Mouse (Mus musculus) midbrain, embryonic 15.5 days (tissue): Measurements from ENCODE around the gene Tmem232. TPM values are rescaled to one million over a fixed set of nuclear protein-coding genes. Genes with fewer than 3 reads are reported as not detected.
A peak's percentile ranks its signal among the peaks of the same experiment; 100 is the strongest.
"Not testable (repeated sequence)": the region's sequence is repeated elsewhere in the genome, so short reads cannot be mapped to it uniquely, and the experiment has no call there.

ENCODE experiments used
- ATAC-seq: fragments of 200-750 bp; cut with Nextera tagmentation; replicated peaks from 2 replicates; pipeline ENCODE4 v1.8.0; 2017; ENCODE audit warnings: moderate TSS enrichment
- H3K27ac ChIP-seq: fragments of 300-500 bp; sonication (generic); 2 replicates; pipeline ENCODE4 v1.5.1; 2015; ENCODE audit warnings: mild to moderate bottlenecking, inconsistent platforms
- H3K27me3 ChIP-seq: fragments of 300-500 bp; sonication (generic); replicated peaks from 2 replicates; pipeline ENCODE4 v1.6.1; 2015; ENCODE audit warnings: inconsistent platforms
- H3K36me3 ChIP-seq: fragments of 300-500 bp; sonication (generic); replicated peaks from 2 replicates; pipeline ENCODE4 v1.6.1; 2015; ENCODE audit warnings: inconsistent platforms
- H3K4me1 ChIP-seq: fragments of 300-500 bp; sonication (generic); 2 replicates; pipeline ENCODE4 v1.6.1; 2015; ENCODE audit warnings: inconsistent platforms
- H3K4me2 ChIP-seq: fragments of 300-500 bp; sonication (generic); 2 replicates; pipeline ENCODE4 v1.6.1; 2015; ENCODE audit warnings: inconsistent platforms, mild to moderate bottlenecking, moderate library complexity
- H3K4me3 ChIP-seq: fragments of 300-500 bp; sonication (generic); 2 replicates; pipeline ENCODE4 v1.5.1; 2015; ENCODE audit warnings: mild to moderate bottlenecking, inconsistent platforms
- H3K9ac ChIP-seq: fragments of 300-500 bp; sonication (generic); 2 replicates; pipeline ENCODE4 v1.6.1; 2015; ENCODE audit warnings: mild to moderate bottlenecking, inconsistent platforms
- H3K9me3 ChIP-seq: fragments of 300-500 bp; sonication (generic); 2 replicates; pipeline ENCODE4 v1.6.1; 2016; ENCODE audit warnings: inconsistent platforms
- WGBS: fragments of 180-500 bp; shearing (Covaris S2); methylation state at CpG from one replicate; pipeline ENCODE4 v1.1.7; 2015; ENCODE audit warnings: mixed read lengths; 5-methylcytosine and 5-hydroxymethylcytosine counted together
- polyA plus RNA-seq: library from polyadenylated mRNA; unstranded; fragments of >200 nt; fragmentation: Nextera tagmentation; extraction: Ambion mirVana; gene quantifications from 2 replicates; pipeline ENCODE4 v1.2.1, GENCODE M21; 2015

The Tmem232 gene
- polyA plus RNA-seq, 1 experiment from 2014 or later, result 0.48 TPM

DNA sequence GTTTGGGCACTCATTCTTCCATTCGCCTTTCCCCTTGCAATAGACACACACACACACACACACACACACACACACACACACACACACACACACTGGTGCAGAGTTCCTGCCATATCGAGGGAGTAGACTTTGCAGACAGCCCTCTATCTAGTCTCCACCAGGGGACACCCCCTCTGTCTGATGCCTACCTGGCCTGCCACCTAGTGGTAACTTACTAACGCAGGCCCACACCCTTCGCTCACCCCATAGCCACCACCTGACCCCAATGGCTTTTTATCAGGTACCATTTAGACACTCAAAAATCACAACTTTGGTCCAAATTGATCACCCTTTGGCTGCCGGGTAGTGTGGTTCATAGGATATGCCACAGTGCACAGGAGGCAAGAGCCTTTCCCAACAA lies 18.7 kb upstream of the Tmem232 start:
- Histone ChIP-seq H3K36me3 (no peaks in the 10 kb centered on the region), H3K4me2 (no peak overlapping the region), H3K9ac (no peak overlapping the region), H3K9me3 (no peaks in the 10 kb centered on the region), H3K4me1 (no peaks in the 10 kb centered on the region), H3K4me3 (no peak overlapping the region), H3K27me3 (no peaks in the 10 kb centered on the region), H3K27ac (no peak overlapping the region)
- WGBS, result 45% methylated on average over 5 of the region's 5 CpGs
- ATAC-seq, result 0 out of 2 replicates have a peak, but pooled peaks have one; percentile 53

DNA sequence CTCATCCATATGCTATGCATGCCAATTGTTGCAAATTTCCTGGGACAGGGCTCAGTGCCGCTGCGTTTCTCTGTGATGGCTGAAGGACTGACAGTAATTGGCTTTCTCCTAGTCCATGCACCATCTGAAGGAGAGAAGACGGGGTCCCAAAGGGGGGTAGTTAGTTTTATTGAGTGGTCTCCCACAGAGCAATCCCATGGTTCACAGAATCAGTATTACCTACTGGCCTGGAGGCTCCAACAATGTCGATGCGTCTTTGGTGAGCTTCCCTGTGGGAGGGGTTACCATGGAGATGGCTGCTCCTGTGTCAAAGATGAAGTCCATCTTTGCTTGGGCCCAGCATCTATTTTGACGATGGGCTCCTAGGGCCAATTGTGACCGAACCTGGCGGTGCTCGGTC lies 18.2 kb upstream of the Tmem232 start:
- H3K4me1 ChIP-seq, result no peaks in the 10 kb centered on the region
- no peak overlapping the region for H3K9ac ChIP-seq
- H3K9me3 ChIP-seq, result no peaks in the 10 kb centered on the region
- no peak overlapping the region for H3K4me2 ChIP-seq
- ATAC-seq, result peak; percentile 48; the same call in 1 of the 2 replicates
- no peak overlapping the region for H3K27ac ChIP-seq
- 52% methylated on average over 9 of the region's 9 CpGs for whole genome bisulfite sequencing
- no peaks in the 10 kb centered on the region for H3K27me3 ChIP-seq
- no peak overlapping the region for H3K4me3 ChIP-seq
- no peaks in the 10 kb centered on the region for H3K36me3 ChIP-seq

DNA sequence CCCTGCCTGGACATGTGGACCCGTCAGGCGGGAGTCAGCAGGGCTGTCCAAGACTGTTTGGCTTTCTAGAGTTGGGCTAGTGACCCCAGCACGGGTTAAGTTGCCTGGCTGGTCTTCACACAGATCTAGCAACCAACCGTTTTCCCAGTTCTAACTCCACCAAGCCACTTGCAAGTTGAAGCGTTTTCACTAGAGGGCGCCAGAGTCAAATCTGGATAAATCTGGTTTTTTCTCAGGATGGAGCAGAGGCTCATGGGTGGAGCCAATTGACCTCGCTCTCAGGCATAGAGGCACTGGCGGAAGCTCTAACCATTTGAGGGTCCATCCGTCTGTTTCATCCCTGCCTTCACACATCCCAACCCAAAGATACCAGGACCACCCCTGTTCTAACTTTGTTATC lies 17.6 kb upstream of the Tmem232 start:
- Histone ChIP-seq H3K4me2 (no peak overlapping the region), H3K27ac (no peak overlapping the region), H3K9ac (no peak overlapping the region), H3K4me1 (no peaks in the 10 kb centered on the region), H3K36me3 (no peaks in the 10 kb centered on the region), H3K4me3 (no peak overlapping the region), H3K27me3 (no peaks in the 10 kb centered on the region), H3K9me3 (no peaks in the 10 kb centered on the region)
- 41% methylated on average over 9 of the region's 9 CpGs for WGBS
- no peak for ATAC-seq

DNA sequence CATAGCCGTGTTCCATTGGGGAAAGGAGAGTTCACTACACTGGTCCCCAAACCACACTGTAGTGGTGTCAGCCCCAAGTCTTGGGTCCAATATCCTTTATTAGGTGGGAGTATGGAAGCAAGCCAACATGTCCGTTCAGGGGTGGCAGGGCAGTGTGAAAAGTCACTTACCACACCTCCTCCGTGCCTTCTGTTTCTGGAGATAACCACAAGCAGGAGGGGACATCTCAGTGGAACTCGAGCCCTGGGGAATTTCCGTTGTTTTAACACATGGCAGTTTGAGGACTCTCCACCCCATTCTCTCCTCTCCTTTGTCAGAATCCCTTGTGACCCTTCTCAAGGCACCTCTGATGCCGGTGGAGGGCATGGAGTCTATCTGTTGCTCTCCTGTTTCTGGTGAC lies 16.6 kb upstream of the Tmem232 start:
- Histone ChIP-seq H3K4me1 (no peaks in the 10 kb centered on the region), H3K27me3 (no peaks in the 10 kb centered on the region), H3K27ac (no peak overlapping the region), H3K4me3 (no peak overlapping the region), H3K9me3 (no peaks in the 10 kb centered on the region), H3K4me2 (no peak overlapping the region), H3K36me3 (no peaks in the 10 kb centered on the region), H3K9ac (no peak overlapping the region)
- no peak for ATAC-seq
- 84% methylated on average over 6 of the region's 6 CpGs for WGBS

DNA sequence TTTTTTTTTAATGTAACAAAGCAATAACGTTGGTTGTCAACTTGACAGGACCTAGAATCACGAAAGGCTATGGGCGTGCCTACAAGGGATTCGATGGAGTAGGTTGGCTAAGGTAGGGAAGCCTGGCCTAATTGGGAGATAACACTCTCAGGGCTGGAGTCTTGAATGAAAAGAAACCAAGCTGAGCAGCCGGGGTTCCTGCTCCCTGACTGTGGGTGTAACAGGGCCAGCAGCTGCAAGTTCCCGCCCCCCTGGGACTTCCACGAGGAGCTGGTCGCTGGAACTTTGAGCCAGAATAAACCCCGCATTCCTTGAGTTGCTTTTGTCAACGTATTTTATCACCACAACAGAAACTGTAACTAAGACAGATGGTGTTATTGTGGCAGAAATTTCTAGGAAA lies 16.2 kb upstream of the Tmem232 start:
- H3K9ac ChIP-seq, result no peak overlapping the region
- H3K4me3 ChIP-seq, result no peak overlapping the region
- H3K4me1 ChIP-seq, result no peaks in the 10 kb centered on the region
- H3K36me3 ChIP-seq, result no peaks in the 10 kb centered on the region
- H3K27me3 ChIP-seq, result no peaks in the 10 kb centered on the region
- 77% methylated on average over 10 of the region's 10 CpGs for WGBS
- H3K4me2 ChIP-seq, result no peak overlapping the region
- no peak overlapping the region for H3K27ac ChIP-seq
- H3K9me3 ChIP-seq, result no peaks in the 10 kb centered on the region
- no peak for ATAC-seq

DNA sequence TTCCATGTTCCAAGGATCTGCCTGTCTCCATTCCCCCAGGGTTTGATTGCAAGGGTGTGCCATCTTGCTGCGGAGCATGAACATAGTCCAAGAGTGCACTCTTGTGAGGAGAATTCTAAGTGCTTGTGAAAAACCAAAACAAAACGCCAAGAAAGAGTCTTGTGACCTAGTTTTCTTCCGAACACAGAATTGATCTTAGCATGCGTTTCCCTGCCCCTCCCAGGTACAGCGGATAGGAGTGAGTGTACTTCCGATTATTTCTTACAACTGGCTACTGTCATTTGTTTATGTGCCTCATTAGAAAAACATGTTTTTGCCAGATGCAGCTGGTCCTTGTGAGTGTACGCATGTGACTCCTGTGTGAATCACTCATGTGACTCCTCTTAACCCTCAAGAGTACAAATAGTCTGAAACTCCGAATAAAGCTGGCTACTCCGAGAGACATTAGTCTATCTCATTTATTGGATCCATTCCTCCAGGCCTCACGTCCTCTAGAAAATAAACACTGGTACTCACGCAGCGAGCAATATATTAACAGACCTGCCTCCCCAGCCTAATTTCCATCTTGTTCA lies 11.9 kb upstream of the Tmem232 start:
- no peak for ATAC-seq
- WGBS, result 87% methylated on average over 12 of the region's 12 CpGs
- no peak overlapping the region for H3K27ac ChIP-seq
- H3K4me1 ChIP-seq, result no peaks in the 10 kb centered on the region
- no peaks in the 10 kb centered on the region for H3K36me3 ChIP-seq
- no peaks in the 10 kb centered on the region for H3K27me3 ChIP-seq
- H3K9me3 ChIP-seq, result no peaks in the 10 kb centered on the region
- no peak overlapping the region for H3K9ac ChIP-seq
- no peak overlapping the region for H3K4me3 ChIP-seq
- no peak overlapping the region for H3K4me2 ChIP-seq

DNA sequence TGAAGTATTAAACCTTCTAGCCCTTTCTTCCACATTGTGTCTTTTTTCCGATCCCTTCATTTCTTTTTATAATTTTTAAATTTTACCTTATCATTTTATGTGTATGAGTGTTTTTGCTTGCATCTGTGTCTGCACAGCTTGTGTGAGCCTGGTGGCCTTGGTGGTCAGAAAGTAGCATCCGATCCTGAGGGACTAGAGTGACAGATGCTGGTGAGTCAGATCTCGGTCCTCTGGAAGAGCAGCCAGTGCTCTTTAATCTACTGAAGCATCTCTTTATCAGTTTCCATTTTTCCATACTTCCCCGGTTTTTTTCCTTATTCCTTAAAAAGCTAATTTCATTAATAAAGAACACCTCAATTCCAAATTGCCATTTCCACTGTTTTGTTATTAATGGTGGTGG lies 9.8 kb upstream of the Tmem232 start:
- no peak overlapping the region for H3K4me2 ChIP-seq
- H3K4me3 ChIP-seq, result no peak overlapping the region
- H3K27ac ChIP-seq, result no peak overlapping the region
- 89% methylated on average over 4 of the region's 4 CpGs for WGBS
- no peaks in the 10 kb centered on the region for H3K9me3 ChIP-seq
- H3K4me1 ChIP-seq, result no peaks in the 10 kb centered on the region
- H3K36me3 ChIP-seq, result no peaks in the 10 kb centered on the region
- H3K27me3 ChIP-seq, result no peaks in the 10 kb centered on the region
- ATAC-seq, result no peak
- no peak overlapping the region for H3K9ac ChIP-seq

DNA sequence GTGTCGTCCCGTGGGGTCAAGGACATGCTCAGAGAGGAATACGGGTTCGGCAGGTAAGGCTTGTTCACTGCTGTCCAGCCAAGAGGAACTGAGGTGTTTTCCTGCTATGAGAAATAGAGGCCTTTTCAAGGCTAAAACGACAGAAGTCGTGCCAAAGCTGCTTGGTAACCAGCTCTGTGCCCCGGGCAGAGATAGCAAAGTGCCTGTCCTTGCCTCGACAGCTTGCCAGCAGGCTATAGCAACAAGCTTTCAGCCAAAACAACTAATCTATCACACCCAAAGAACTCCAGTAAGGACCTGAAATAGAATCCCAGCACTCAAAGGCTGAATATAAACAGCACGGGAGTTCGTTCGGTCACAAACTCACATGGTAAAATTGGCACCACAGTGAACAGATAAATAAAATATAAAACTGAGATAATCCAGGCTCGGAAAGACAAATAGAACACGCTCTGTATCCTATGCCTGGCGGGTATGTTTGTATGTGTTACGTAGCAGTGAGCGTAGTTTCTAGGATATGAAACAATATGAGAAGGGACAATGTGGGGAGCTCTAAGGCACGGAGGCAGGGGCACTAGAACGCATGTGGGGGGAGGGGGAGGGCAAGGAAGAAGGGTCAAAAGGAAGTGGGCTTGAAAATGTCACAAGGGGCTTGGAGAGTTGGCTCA lies 8.2 kb upstream of the Tmem232 start:
- Histone ChIP-seq H3K9ac (no peak overlapping the region), H3K36me3 (no peaks in the 10 kb centered on the region), H3K4me3 (no peak overlapping the region), H3K9me3 (no peaks in the 10 kb centered on the region), H3K27me3 (no peaks in the 10 kb centered on the region), H3K27ac (no peak overlapping the region), H3K4me2 (no peak overlapping the region), H3K4me1 (no peaks in the 10 kb centered on the region)
- no peak for ATAC-seq
- WGBS, result 75% methylated on average over 18 of the region's 18 CpGs

DNA sequence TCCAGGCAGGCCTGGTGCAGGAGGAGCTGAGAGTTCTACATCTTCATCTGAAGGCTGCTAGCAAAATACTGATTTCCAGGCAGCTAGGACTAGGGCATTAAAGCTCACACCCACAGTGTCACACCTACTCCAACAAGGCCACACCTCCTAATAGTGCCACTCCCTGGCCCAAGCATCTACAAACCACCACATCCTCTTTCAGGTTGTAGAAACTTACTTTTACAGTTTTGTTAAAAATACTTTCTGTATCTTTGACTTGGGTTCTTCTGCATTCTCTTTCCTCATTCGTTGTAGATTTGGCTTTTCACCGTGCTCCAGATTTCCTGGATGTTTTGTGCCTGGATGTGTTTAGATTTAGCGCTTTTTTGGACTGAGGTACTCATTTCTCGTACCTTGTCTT lies 5.6 kb upstream of the Tmem232 start:
- not testable (repeated sequence) for H3K4me3 ChIP-seq, H3K4me2 ChIP-seq, ATAC-seq, H3K36me3 ChIP-seq, H3K27me3 ChIP-seq, H3K9me3 ChIP-seq, H3K4me1 ChIP-seq, H3K27ac ChIP-seq, H3K9ac ChIP-seq
- WGBS, result 91% methylated on average over 4 of the region's 4 CpGs

DNA sequence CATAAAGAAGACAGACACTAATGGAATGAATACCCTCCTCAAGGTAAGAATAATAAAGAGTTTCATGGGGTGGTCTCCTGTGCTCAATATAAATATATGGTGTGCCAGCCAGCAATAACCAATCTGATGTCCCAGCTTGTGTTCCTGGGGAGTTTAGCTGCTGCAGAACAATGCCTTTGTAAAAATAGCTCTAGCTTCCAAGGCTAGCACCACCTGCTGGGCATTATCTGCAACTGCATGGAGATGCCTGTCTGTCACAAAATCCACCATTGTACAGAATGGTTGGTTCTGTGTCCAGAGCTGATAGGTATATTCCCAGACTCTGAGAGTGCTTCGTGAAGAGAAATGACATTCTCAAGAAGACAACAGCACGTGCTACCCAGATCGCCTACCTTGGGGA lies 4.4 kb downstream of the Tmem232 start:
- no peaks in the 10 kb centered on the region for H3K36me3 ChIP-seq
- H3K4me2 ChIP-seq, result no peak overlapping the region
- 25% methylated on average over 3 of the region's 3 CpGs for WGBS
- no peak overlapping the region for H3K27ac ChIP-seq
- ATAC-seq, result no peak
- H3K9ac ChIP-seq, result no peak overlapping the region
- no peaks in the 10 kb centered on the region for H3K27me3 ChIP-seq
- H3K4me1 ChIP-seq, result no peaks in the 10 kb centered on the region; the same call in 1 of the 2 replicates
- H3K4me3 ChIP-seq, result no peak overlapping the region
- H3K9me3 ChIP-seq, result no peaks in the 10 kb centered on the region

DNA sequence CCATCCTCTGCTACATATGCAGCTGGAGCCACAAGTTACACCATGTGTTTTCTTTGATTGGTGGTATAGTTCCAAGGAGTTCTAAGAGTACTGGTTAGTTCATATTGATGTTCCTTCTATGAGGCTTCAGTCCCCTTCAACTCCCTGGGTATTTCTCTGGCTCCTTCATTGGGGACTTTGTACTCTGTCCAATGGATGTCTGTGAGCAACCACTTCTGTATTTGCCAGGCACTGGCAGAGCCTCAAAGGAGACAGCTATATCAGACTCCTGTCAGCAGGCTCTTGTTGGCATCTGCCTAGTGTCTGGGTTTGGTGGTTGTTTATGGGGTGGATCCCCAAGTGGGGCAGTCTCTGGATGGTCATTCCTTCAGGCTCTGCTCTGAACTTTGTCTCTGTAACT lies 8.2 kb downstream of the Tmem232 start:
- not testable (repeated sequence) for H3K4me2 ChIP-seq, H3K9me3 ChIP-seq, H3K27ac ChIP-seq, H3K4me3 ChIP-seq, ATAC-seq, H3K36me3 ChIP-seq, H3K9ac ChIP-seq, H3K27me3 ChIP-seq, H3K4me1 ChIP-seq

DNA sequence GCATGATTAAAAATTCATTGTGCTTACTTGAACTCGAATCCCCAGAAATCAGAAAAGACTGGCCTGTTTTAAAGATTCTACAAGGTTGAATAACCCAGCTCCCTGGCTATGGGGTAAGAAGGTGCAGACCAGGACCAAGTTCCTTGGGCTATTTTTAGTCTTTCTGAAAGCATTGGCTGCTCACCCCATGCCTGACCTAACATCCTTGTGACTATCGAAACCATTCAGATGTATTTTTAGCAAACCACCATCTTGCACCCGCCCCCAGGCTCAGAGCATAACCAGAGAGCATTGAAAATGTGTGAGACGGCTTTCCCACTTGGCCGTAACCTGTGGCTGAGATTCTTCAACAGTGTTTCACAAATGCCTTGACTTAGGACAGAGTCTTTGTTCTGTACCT lies 13.1 kb downstream of the Tmem232 start:
- ATAC-seq, result no peak
- Histone ChIP-seq H3K27me3 (no peaks in the 10 kb centered on the region), H3K36me3 (no peaks in the 10 kb centered on the region), H3K27ac (no peak overlapping the region), H3K9me3 (no peaks in the 10 kb centered on the region), H3K4me1 (no peaks in the 10 kb centered on the region), H3K9ac (no peak overlapping the region), H3K4me3 (no peak overlapping the region), H3K4me2 (no peak overlapping the region)
- WGBS, result 83% methylated on average over 5 of the region's 5 CpGs

DNA sequence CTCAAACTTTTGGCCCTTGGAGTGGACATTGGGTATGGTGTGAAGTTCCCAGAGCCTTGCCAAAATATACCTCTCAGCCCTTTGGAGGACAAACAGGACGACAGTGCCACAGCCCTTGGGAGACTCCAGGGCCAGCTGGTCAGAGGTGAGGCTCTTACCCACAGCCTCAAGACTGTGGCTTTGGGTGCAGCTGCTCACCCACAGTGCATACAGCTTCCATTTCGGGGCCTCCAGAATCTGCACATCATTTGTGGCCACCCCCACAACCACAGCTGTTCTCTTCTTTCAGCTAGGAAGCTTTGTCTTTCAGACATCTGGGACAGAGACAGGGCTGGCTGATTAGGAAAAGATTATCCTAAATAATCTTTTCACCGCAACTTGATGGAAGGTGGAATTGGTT lies 27.1 kb downstream of the Tmem232 start:
- Histone ChIP-seq H3K27me3 (no peaks in the 10 kb centered on the region), H3K9me3 (no peaks in the 10 kb centered on the region), H3K4me1 (no peaks in the 10 kb centered on the region), H3K4me3 (no peak overlapping the region), H3K4me2 (no peak overlapping the region), H3K9ac (no peak overlapping the region), H3K36me3 (no peaks in the 10 kb centered on the region), H3K27ac (no peak overlapping the region)
- WGBS, result 83% methylated on average over 3 of the region's 3 CpGs
- no peak for ATAC-seq
